Mouse (Mus musculus) embryonic facial prominence, embryonic 14.5 days (tissue): ENCODE data around the gene Ccdc141. TPM values are rescaled to one million over a fixed set of nuclear protein-coding genes. Genes with fewer than 3 reads are reported as not detected.

Source experiments
- ATAC-seq: fragments of 200-750 bp; cut with Nextera tagmentation; 2 replicates; pipeline ENCODE4 v1.8.0; 2017; ENCODE audit warnings: low read depth, moderate number of reproducible peaks, moderate TSS enrichment
- DNase-seq: peaks from one replicate; pipeline ENCODE4 v3.0.0-alpha.2; 2015; ENCODE audit warnings: low spot score
- H3K27ac ChIP-seq: fragments of 300-500 bp; sonication (generic); replicated peaks from 2 replicates; pipeline ENCODE4 v1.5.1; 2014; ENCODE audit warnings: low read depth, mild to moderate bottlenecking, low read length, moderate library complexity
- H3K27me3 ChIP-seq: fragments of 300-500 bp; sonication (generic); replicated peaks from 2 replicates; pipeline ENCODE4 v1.6.1; 2014; ENCODE audit warnings: low read length; ENCODE audit not compliant: control insufficient read depth, insufficient read depth
- H3K36me3 ChIP-seq: fragments of 300-500 bp; sonication (generic); 2 replicates; pipeline ENCODE4 v1.6.1; 2014; ENCODE audit warnings: low read length, mixed read lengths; ENCODE audit not compliant: control insufficient read depth, insufficient read depth
- H3K4me1 ChIP-seq: fragments of 300-500 bp; sonication (generic); 2 replicates; pipeline ENCODE4 v1.6.1; 2014; ENCODE audit warnings: antibody characterized with exemption, low read length; ENCODE audit not compliant: control insufficient read depth, insufficient read depth
- H3K4me2 ChIP-seq: fragments of 300-500 bp; sonication (generic); 2 replicates; pipeline ENCODE4 v1.6.1; 2014; ENCODE audit warnings: low read depth, mild to moderate bottlenecking, low read length, moderate library complexity, mixed read lengths
- H3K4me3 ChIP-seq: fragments of 300-500 bp; sonication (generic); 2 replicates; pipeline ENCODE4 v1.5.1; 2014; ENCODE audit warnings: low read depth, mild to moderate bottlenecking, low read length
- H3K9ac ChIP-seq: fragments of 300-500 bp; sonication (generic); 2 replicates; pipeline ENCODE4 v1.6.1; 2014; ENCODE audit warnings: low read depth, mild to moderate bottlenecking, low read length, moderate library complexity, mixed read lengths
- H3K9me3 ChIP-seq: fragments of 300-500 bp; sonication (generic); 2 replicates; pipeline ENCODE4 v1.6.1; 2016; ENCODE audit warnings: low read length; ENCODE audit not compliant: control insufficient read depth
- whole genome bisulfite sequencing: fragments of 180-500 bp; shearing (Covaris S2); extraction: QIAGEN DNeasy Blood & Tissue Kit; methylation state at CpG from one replicate; pipeline ENCODE4 v1.1.7; 2014; 5-methylcytosine and 5-hydroxymethylcytosine counted together
- polyA plus RNA-seq: library from polyadenylated mRNA; unstranded; fragments of >200 nt; fragmentation: Nextera tagmentation; extraction: Ambion mirVana; gene quantifications from 2 replicates; pipeline ENCODE4 v1.2.1, GENCODE M21; 2014

The Ccdc141 gene
- polyA plus RNA-seq, 1 experiment from 2014 or later = 26.4 TPM

- H3K9ac ChIP-seq = no peak overlapping the region
- no peak overlapping the region for H3K27ac ChIP-seq
- no peaks in the 10 kb centered on the region for H3K9me3 ChIP-seq
- H3K4me3 ChIP-seq = no peak overlapping the region
- no peaks in the 10 kb centered on the region for H3K4me1 ChIP-seq
- ATAC-seq (no peak), DNase-seq (no peak)
- WGBS = 88% methylated on average over 5 of the region's 5 CpGs
- H3K4me2 ChIP-seq = no peak overlapping the region
- H3K27me3 ChIP-seq = no peaks in the 10 kb centered on the region
- peaks cover 57% of the 10 kb centered on the region for H3K36me3 ChIP-seq
Observed at GRCm38 (mm10) chr2:77195056-77195455, 24.6 kb upstream of the Ccdc141 start.

- Histone ChIP-seq H3K9ac (no peak overlapping the region), H3K4me2 (no peak overlapping the region), H3K27ac (no peak overlapping the region), H3K27me3 (no peaks in the 10 kb centered on the region), H3K4me1 (no peaks in the 10 kb centered on the region), H3K36me3 (peaks cover 73% of the 10 kb centered on the region), H3K9me3 (no peaks in the 10 kb centered on the region), H3K4me3 (no peak overlapping the region)
- no peak for DNase-seq
- WGBS = 95% methylated on average over 3 of the region's 3 CpGs
- ATAC-seq = no peak
Observed at GRCm38 (mm10) chr2:77191811-77192210, 21.4 kb upstream of the Ccdc141 start.

- Histone ChIP-seq H3K4me3 (no peak overlapping the region), H3K9ac (no peak overlapping the region), H3K4me2 (no peak overlapping the region), H3K27ac (no peak overlapping the region), H3K36me3 (peaks cover 76% of the 10 kb centered on the region), H3K4me1 (no peaks in the 10 kb centered on the region), H3K9me3 (no peaks in the 10 kb centered on the region), H3K27me3 (no peaks in the 10 kb centered on the region)
- WGBS = 88% methylated on average over 7 of the region's 7 CpGs
- DNase-seq = no peak
- ATAC-seq = no peak
Observed at GRCm38 (mm10) chr2:77190891-77191290, 20.5 kb upstream of the Ccdc141 start.

GRCm38 (mm10) chr2:77190301-77190700, 19.9 kb upstream of the Ccdc141 start:
- H3K9ac ChIP-seq = no peak overlapping the region
- peaks cover 80% of the 10 kb centered on the region for H3K36me3 ChIP-seq
- no peak for DNase-seq
- H3K4me3 ChIP-seq = no peak overlapping the region
- no peak overlapping the region for H3K27ac ChIP-seq
- H3K4me2 ChIP-seq = no peak overlapping the region
- H3K4me1 ChIP-seq = no peaks in the 10 kb centered on the region
- no peaks in the 10 kb centered on the region for H3K27me3 ChIP-seq
- WGBS = 89% methylated on average over 3 of the region's 3 CpGs
- no peak for ATAC-seq
- no peaks in the 10 kb centered on the region for H3K9me3 ChIP-seq

- no peaks in the 10 kb centered on the region for H3K9me3 ChIP-seq
- no peaks in the 10 kb centered on the region for H3K27me3 ChIP-seq
- no peak overlapping the region for H3K4me2 ChIP-seq
- WGBS = 92% methylated on average over 7 of the region's 7 CpGs
- no peak overlapping the region for H3K27ac ChIP-seq
- peaks cover 77% of the 10 kb centered on the region for H3K36me3 ChIP-seq
- no peak overlapping the region for H3K9ac ChIP-seq
- ATAC-seq = no peak
- H3K4me1 ChIP-seq = no peaks in the 10 kb centered on the region
- DNase-seq = no peak
- no peak overlapping the region for H3K4me3 ChIP-seq
Observed at GRCm38 (mm10) chr2:77189671-77190070, 19.2 kb upstream of the Ccdc141 start.

GRCm38 (mm10) chr2:77187501-77187900, 17.1 kb upstream of the Ccdc141 start:
- Histone ChIP-seq H3K4me2 (no peak overlapping the region), H3K27me3 (no peaks in the 10 kb centered on the region), H3K9ac (no peak overlapping the region), H3K9me3 (no peaks in the 10 kb centered on the region), H3K4me1 (no peaks in the 10 kb centered on the region), H3K36me3 (peaks cover 60% of the 10 kb centered on the region), H3K27ac (no peak overlapping the region), H3K4me3 (no peak overlapping the region)
- DNase-seq (no peak), ATAC-seq (no peak)
- 89% methylated on average over 3 of the region's 3 CpGs for WGBS

- no peaks in the 10 kb centered on the region for H3K9me3 ChIP-seq
- ATAC-seq (no peak), DNase-seq (no peak)
- no peak overlapping the region for H3K9ac ChIP-seq
- H3K4me3 ChIP-seq = no peak overlapping the region
- WGBS = 70% methylated on average over 8 of the region's 8 CpGs
- no peak overlapping the region for H3K27ac ChIP-seq
- no peaks in the 10 kb centered on the region for H3K4me1 ChIP-seq
- no peaks in the 10 kb centered on the region for H3K27me3 ChIP-seq
- peaks cover 55% of the 10 kb centered on the region for H3K36me3 ChIP-seq
- no peak overlapping the region for H3K4me2 ChIP-seq
Observed at GRCm38 (mm10) chr2:77186912-77187311, 16.5 kb upstream of the Ccdc141 start.

- DNase-seq = no peak
- Histone ChIP-seq H3K4me2 (no peak overlapping the region), H3K36me3 (peaks cover 32% of the 10 kb centered on the region), H3K9ac (no peak overlapping the region), H3K9me3 (no peaks in the 10 kb centered on the region), H3K4me3 (no peak overlapping the region), H3K27ac (no peak overlapping the region), H3K27me3 (no peaks in the 10 kb centered on the region), H3K4me1 (no peaks in the 10 kb centered on the region)
- 74% methylated on average over 8 of the region's 8 CpGs for WGBS
- 0 out of 2 replicates have a peak, but pooled peaks have one; percentile 12 for ATAC-seq
Observed at GRCm38 (mm10) chr2:77184049-77184571, 13.7 kb upstream of the Ccdc141 start.

GRCm38 (mm10) chr2:77183646-77184045, 13.2 kb upstream of the Ccdc141 start:
- H3K9ac ChIP-seq = no peak overlapping the region
- DNase-seq (no peak), ATAC-seq (no peak)
- no peaks in the 10 kb centered on the region for H3K9me3 ChIP-seq
- H3K4me3 ChIP-seq = no peak overlapping the region
- no peak overlapping the region for H3K4me2 ChIP-seq
- H3K27me3 ChIP-seq = no peaks in the 10 kb centered on the region
- no peak overlapping the region for H3K27ac ChIP-seq
- WGBS = 96% methylated on average over 2 of the region's 2 CpGs
- no peaks in the 10 kb centered on the region for H3K4me1 ChIP-seq
- H3K36me3 ChIP-seq = peaks cover 28% of the 10 kb centered on the region
